ENCODE assay signal across 8 mouse cellular contexts in the genomic region with DNA sequence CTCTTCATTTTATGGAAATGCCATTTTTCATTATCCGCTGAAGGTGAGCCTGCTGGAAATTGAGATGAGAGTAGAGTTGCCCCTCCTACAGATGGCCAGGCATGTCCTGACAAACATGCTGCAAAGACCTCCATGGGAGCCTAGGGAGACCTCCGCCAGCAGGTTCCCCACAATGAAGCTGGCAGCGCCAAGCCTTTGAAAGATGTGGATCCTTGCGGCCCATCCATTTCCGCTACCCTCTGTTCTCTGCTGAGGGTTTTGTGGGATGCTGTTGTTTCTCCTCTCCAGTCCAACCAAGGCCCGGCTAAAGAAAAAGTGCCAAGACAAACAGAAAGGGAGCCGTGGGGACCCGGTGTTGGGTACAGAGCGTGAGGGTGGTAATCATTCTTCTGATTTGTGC.
"Had no signal": no experiment of that assay in that cellular context is flagged by ENCODE, and none has a peak within 500 bp of the region (broad histone marks: within the 10 kb centered on the region; RNA-seq: fewer than 3 reads in every experiment).

No protein-coding gene starts in this region.

- H3K36me3 ChIP-seq: limb, embryonic 13.5 days had no signal

- H3K9me3 ChIP-seq: limb, embryonic 13.5 days had no signal

- H3K9ac ChIP-seq: limb, embryonic 13.5 days; liver, embryonic 14.5 days had no signal

- H3K27me3 ChIP-seq: limb, embryonic 13.5 days had no signal

- H3K4me2 ChIP-seq: limb, embryonic 13.5 days had no signal

- H3K27ac ChIP-seq: limb, embryonic 13.5 days; liver, embryonic 14.5 days had no signal

- DNase-seq: kidney, adult 18-20 months; kidney, postnatal 10 days; left cerebral cortex, postnatal 4 days; lung, adult 18-20 months; thymus, adult 18-20 months; thymus, postnatal 14 days had no signal

- H3K4me3 ChIP-seq: limb, embryonic 13.5 days had no signal

- H3K4me1 ChIP-seq: limb, embryonic 13.5 days had no signal
